Mouse (Mus musculus) ES-E14 (cell line): Measurements from ENCODE around the gene Cry1. TPM values are rescaled to one million over a fixed set of nuclear protein-coding genes. Genes with fewer than 3 reads are reported as not detected.

ENCODE experiments used
- DNase-seq: peaks from one replicate; pipeline ENCODE4 v3.0.0-alpha.2; 2013; ENCODE audit warnings: low read depth, low spot score
- H3K27ac ChIP-seq: 2 replicates; pipeline ENCODE4 v1.5.1; 2012; ENCODE audit warnings: low read depth, mild to moderate bottlenecking, low read length, moderate library complexity, mixed read lengths; ENCODE audit not compliant: poor library complexity, insufficient read depth, severe bottlenecking
- H3K36me3 ChIP-seq: 2 replicates; pipeline ENCODE4 v1.6.1; 2012; ENCODE audit warnings: mild to moderate bottlenecking, low read length, moderate library complexity, mixed read lengths; ENCODE audit not compliant: control insufficient read depth, poor library complexity, insufficient read depth, severe bottlenecking
- H3K4me1 ChIP-seq, 2 experiments: fragments of 150-350 bp in 1 of 2; sonication (generic) in 1 of 2; 2 replicates each; pipeline ENCODE4 v1.6.1; 2012; ENCODE audit warnings: low read length in 2 of 2, mild to moderate bottlenecking in 1 of 2, mixed read lengths in 1 of 2; ENCODE audit not compliant: control insufficient read depth in 2 of 2, insufficient read depth in 2 of 2, poor library complexity in 1 of 2
- H3K4me3 ChIP-seq, 2 experiments: fragments of 150-350 bp in 1 of 2; sonication (generic) in 1 of 2; 2 replicates each; pipeline ENCODE4 v1.5.1; 2012; ENCODE audit warnings: low read length in 2 of 2, low read depth in 1 of 2, mild to moderate bottlenecking in 1 of 2, mixed read lengths in 1 of 2; ENCODE audit not compliant: insufficient read depth in 1 of 2, poor library complexity in 1 of 2, severe bottlenecking in 1 of 2
- H3K9ac ChIP-seq: 2 replicates; pipeline ENCODE4 v1.6.1; 2012; ENCODE audit warnings: low read depth, mild to moderate bottlenecking, low read length, mixed read lengths; ENCODE audit not compliant: poor library complexity, insufficient read depth, severe bottlenecking
- H3K9me3 ChIP-seq: fragments of 150-350 bp; sonication (generic); 2 replicates; pipeline ENCODE4 v1.6.1; 2012; ENCODE audit warnings: low read depth, mild to moderate bottlenecking, low read length; ENCODE audit not compliant: control insufficient read depth, insufficient read depth
- CHD2 ChIP-seq: IDR thresholded peaks from 2 replicates; pipeline ENCODE4 v1.6.1; 2014; ENCODE audit warnings: mild to moderate bottlenecking, low read depth, low read length, inconsistent platforms
- HCFC1 ChIP-seq: IDR thresholded peaks from 2 replicates; pipeline ENCODE4 v1.6.1; 2012; ENCODE audit warnings: low read length, inconsistent platforms, borderline replicate concordance; ENCODE audit not compliant: insufficient read depth
- MAFK ChIP-seq: IDR thresholded peaks from 2 replicates; pipeline ENCODE4 v1.6.1; 2014; ENCODE audit warnings: mild to moderate bottlenecking, low read depth, low read length, inconsistent platforms; ENCODE audit not compliant: insufficient read depth
- ZC3H11A ChIP-seq: IDR thresholded peaks from 2 replicates; pipeline ENCODE4 v1.6.1; 2012; ENCODE audit warnings: low read depth, mild to moderate bottlenecking, inconsistent platforms, low read length, borderline replicate concordance
- ZNF384 ChIP-seq: IDR thresholded peaks from 2 replicates; pipeline ENCODE4 v1.6.1; 2012; ENCODE audit warnings: low read depth, low read length, inconsistent platforms
- in situ Hi-C, 2 experiments: fragments of 600-800 bp; cut with MboI; formaldehyde crosslinking; loops; one replicate each; pipeline ENCODE4 v1.15.1; 2025; ENCODE audit warnings: low sequenced_read_pairs in 2 of 2, inconsistent platforms in 1 of 2; ENCODE audit not compliant: unreplicated experiment in 2 of 2
- total RNA-seq: library from RNA; depleted of rRNA; stranded (reverse); fragments of 300-350 nt; gene quantifications from 2 replicates; pipeline ENCODE4 v1.2.3, GENCODE M21; 2012

Gene Cry1
- total RNA-seq, 1 experiment, result 23.4 TPM

DNA sequence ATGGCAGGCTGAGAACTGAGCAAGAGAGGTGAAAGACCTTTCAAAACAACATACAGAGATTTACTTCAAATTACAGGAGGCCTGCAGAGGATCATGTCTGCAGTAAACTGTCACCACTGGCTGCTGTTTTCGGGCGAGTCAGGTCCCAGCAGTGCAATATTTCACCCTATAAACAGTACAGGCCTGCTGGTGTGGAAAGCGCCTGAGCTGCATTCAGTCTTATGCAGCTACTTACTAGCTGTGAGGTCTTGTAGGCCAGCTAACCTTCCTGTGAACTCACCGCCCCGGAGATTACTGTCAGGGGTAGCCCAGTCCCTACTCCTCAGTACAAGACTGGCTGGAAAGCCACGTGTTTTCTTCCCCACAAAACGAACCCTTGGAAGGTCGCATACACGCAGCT lies 43.4 kb downstream of the Cry1 start:
- in situ Hi-C loops, result no loop called here
- DNase-seq, result no peak
- Histone ChIP-seq H3K27ac (no peak overlapping the region), H3K4me1 (0 out of 4 replicates have a peak, but pooled peaks cover 0 to 2% of the 10 kb centered on the region in 2 experiments), H3K36me3 (peaks cover 9% of the 10 kb centered on the region; the same call in 1 of the 2 replicates), H3K4me3 (no peak overlapping the region), H3K9me3 (no peaks in the 10 kb centered on the region), H3K9ac (no peak overlapping the region)
- TF ChIP-seq CHD2 (no peak), MAFK (no peak), HCFC1 (no peak), ZNF384 (no peak), ZC3H11A (no peak)

DNA sequence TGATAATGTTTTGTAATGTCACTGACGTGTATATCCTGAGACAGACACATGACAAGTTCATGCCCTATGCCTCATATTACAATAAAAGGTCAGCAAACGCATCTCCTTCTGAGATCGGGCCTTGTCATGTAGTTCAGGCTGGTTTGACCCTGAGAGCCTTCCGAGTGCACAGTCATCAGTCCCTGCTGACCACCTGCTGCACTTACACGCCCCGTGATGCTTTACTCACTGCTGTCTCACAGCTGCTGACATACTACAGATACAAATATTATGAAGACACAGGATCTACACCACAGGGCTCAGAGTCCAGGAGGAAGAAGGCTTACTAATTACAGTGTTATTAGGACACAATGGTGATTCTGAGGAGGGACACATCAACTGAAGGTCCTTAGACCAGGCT lies 48.3 kb downstream of the Cry1 start:
- no peak overlapping the region for H3K27ac ChIP-seq
- H3K9ac ChIP-seq, result no peak overlapping the region
- TF ChIP-seq CHD2 (no peak), MAFK (no peak), ZC3H11A (no peak), HCFC1 (no peak), ZNF384 (no peak)
- in situ Hi-C loops, result no loop called here
- no peak overlapping the region for H3K4me3 ChIP-seq
- peaks cover 8% of the 10 kb centered on the region; the same call in 1 of the 2 replicates for H3K36me3 ChIP-seq
- H3K4me1 ChIP-seq, result 0 out of 4 replicates have a peak, but pooled peaks cover 0 to 2% of the 10 kb centered on the region in 2 experiments
- no peaks in the 10 kb centered on the region for H3K9me3 ChIP-seq
- no peak for DNase-seq

DNA sequence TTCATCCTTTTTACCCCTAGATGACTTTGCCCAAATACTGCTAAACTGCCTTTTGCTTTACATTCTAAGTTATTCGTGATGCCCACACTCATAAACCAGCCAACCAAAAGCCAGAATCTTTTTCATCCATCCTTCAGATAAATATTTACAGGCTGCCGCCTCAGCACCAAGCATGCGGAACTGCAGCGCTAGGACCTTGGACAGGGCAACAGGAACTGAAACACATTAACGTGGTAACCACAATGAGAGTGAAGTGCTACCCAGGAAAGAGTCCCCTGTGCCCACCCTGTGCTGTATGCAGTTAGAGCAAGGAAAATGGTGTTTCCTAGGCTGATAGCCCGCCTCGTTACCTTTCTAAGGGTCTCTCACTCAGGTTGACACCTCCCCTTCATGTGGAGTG lies 56.4 kb downstream of the Cry1 start:
- no peak overlapping the region for H3K27ac ChIP-seq
- DNase-seq, result peak; percentile 31
- no peak overlapping the region for H3K9ac ChIP-seq
- no peaks in the 10 kb centered on the region for H3K4me1 ChIP-seq
- H3K36me3 ChIP-seq, result peaks cover 4% of the 10 kb centered on the region; the same call in 1 of the 2 replicates
- in situ Hi-C loops, result no loop called here
- H3K9me3 ChIP-seq, result no peaks in the 10 kb centered on the region
- TF ChIP-seq ZNF384 (no peak), MAFK (peak; percentile 46; the same call in 1 of the 2 replicates)
- peak overlapping the region; percentile 31 to 96 for H3K4me3 ChIP-seq

GRCm38 (mm10) chr10:85127395-85128287 lies 57.2 kb downstream of the Cry1 start, which contains the start of gene Mterf2:
TSS of gene Mterf2 (minus strand) at chr10:85128027.
- H3K4me1 ChIP-seq, result no peaks in the 10 kb centered on the region
- H3K27ac ChIP-seq, result no peak within 1 kb of the TSS
- peak within 1 kb of the TSS; percentile 79 to 96 for H3K4me3 ChIP-seq
- 0 out of 2 replicates have a peak, but pooled peaks cover under 1% of the 10 kb centered on the region for H3K36me3 ChIP-seq
- peak within 1 kb of the TSS; percentile 77 for H3K9ac ChIP-seq
- TF ChIP-seq HCFC1 (0 out of 2 replicates have a peak, but pooled peaks have one; percentile 34), MAFK (no peak), CHD2 (peak; percentile 89)
- H3K9me3 ChIP-seq, result no peaks in the 10 kb centered on the region
- in situ Hi-C loops, result no loop called here
- peak; percentile 97 for DNase-seq
